Mouse (Mus musculus) CD4-positive, CD25-positive, alpha-beta regulatory T cell (primary cell): Measurements from ENCODE around the gene Hip1r. TPM values are rescaled to one million over a fixed set of nuclear protein-coding genes. Genes with fewer than 3 reads are reported as not detected.

ENCODE experiments used
- polyA plus RNA-seq: library from polyadenylated mRNA; unstranded; fragments of 100-300 nt; shearing (Covaris generic); gene quantifications from one replicate; pipeline ENCODE4 v1.2.1, GENCODE M21; 2017

Gene Hip1r
- 41.6 TPM for polyA plus RNA-seq

DNA sequence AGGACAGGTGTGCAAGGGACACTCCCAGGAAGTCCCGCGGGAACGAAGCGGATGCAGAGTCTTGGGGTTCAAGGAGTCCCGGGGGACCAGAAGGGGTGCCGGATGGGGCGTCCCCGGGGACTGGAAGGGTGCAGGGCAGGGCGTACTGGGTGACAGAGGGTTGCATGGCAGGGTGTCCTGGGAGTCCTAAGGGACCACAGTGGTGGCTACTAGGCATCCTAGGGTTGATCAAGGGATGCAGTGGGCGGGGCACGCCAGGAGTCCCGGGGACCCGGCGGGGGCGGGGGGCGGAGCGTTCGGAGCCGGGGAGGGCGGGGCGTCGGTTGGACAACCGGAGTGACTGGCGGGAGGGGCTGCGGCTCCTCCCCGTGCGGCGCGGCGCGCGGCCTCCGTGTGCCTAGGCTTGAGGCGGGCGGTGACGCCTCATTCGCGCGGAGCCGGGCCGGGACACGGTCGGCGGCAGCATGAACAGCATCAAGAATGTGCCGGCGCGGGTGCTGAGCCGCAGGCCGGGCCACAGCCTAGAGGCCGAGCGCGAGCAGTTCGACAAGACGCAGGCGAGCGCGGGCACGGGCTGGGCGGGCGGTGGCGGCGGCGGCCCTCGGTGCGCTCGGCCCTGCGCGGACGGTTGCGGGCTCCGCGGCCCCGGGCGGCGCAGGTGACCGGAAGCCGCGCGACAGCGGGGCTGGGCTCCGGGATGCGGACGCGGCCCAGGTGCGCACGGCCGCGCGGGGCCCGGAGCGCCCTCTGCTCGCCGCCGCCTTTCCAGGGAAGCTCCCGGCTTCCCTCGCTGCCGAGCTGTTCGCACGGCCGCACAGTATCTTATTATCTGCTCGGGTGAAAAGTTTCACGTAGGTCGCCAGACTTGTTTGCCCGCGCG, at the start of gene Hip1r:
Hip1r (plus strand) TSS at position 330 of the 880 bp plus-strand sequence.

DNA sequence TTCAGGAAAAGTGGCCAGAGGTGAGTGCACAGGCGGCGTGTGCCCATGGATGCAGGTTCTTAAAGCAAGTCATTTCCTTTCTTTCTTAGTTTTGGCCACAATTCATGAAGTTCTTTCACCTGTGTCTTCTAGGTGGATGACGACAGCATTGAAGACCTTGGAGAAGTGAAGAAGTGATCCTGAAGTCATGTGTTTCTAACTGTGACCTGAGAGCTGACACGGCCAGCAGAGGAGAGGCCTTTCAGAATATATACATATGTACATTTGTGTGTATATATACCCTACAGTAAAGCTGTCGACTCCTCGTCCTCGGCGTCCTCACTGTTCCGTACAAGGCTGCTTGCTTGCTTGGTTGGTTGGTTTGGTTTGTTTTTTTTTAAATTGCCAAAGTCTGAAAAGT, 46.3 kb upstream of the Hip1r start, which contains the start of gene Gm43518:
Gm43518 (plus strand) TSS at position 301 of the 400 bp plus-strand sequence.

DNA sequence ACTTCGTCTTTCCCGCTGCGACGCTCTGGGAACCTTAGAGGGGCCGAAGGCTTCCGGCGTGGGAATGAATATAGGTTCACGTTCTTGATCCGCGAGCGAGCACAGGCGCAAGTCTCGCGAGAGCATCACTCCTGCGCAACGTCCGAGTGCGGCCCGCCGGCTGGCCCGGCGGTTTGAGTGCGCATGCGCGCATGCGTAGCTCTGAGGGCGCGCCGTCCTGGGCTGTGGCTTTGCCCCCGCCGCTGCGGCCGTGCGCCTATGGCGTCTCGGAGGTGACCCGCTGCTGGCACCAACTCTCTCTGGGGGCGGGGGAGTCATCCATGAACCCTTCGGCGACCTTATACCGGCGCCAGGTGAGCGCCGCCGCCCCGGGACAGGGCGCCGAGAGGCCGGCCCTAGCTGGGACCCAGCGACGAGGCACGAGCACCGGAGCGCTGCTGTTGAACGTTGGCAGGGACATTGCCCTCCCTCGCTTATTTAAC, 42.9 kb upstream of the Hip1r start, which contains the start of gene Ccdc62:
Ccdc62 (plus strand) TSS at position 172 of the 482 bp plus-strand sequence.

DNA sequence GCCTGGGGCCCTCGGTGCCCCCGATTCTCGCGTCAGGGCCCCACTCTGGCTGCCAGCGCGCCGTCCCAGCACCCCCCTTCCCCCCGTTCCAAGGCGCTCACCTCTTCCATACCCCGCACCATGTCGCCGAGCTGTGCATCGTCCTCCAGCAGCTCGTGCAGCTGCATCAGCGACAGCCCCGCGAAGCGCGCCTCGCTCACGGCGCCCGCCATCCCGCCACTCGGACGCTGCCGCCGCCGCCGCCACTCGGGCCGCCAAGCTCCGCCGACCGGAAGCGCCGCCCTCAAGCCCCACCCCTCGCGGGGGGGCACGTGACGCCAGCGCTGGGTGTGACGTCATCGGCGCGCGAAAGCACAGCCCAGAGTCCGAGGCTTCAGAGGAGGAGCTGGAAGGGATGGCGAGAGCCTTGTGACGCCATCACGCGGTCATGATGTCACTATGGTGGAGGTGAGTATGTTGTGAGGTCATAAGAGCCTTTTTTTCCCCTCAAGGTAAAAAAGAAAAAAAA, 58.6 kb downstream of the Hip1r start, which contains the start of gene Vps37b:
Vps37b (minus strand) TSS at position 270 of the 508 bp plus-strand sequence.

Other genes starting within 250 kb of the Hip1r start
- 176 TPM for gene Rsrc2, start 224.2 kb upstream of the Hip1r start, polyA plus RNA-seq
- 1.8 TPM for gene Kntc1, start 223.9 kb upstream of the Hip1r start, polyA plus RNA-seq
- gene Hcar2, start 108.1 kb upstream of the Hip1r start, polyA plus RNA-seq: 0.66 TPM
- not detected for gene Hcar1, start 93.6 kb upstream of the Hip1r start, polyA plus RNA-seq
- gene Denr, start 66.5 kb upstream of the Hip1r start, polyA plus RNA-seq: 101 TPM
- 6.6 TPM for gene Gm43518, start 46.2 kb upstream of the Hip1r start, polyA plus RNA-seq
- gene Ccdc62, start 42.9 kb upstream of the Hip1r start, polyA plus RNA-seq: 3.4 TPM
- gene Vps37b, start 58.6 kb downstream of the Hip1r start, polyA plus RNA-seq: 136 TPM
- gene Abcb9, start 122.2 kb downstream of the Hip1r start, polyA plus RNA-seq: 46.6 TPM
- gene Ogfod2, start 138.7 kb downstream of the Hip1r start, polyA plus RNA-seq: 38.2 TPM
- gene Arl6ip4, start 142.5 kb downstream of the Hip1r start, polyA plus RNA-seq: 97.5 TPM